Mouse (Mus musculus) small intestine, adult 2 months (tissue): ENCODE results near the gene Cyp2d40. TPM values are rescaled to one million over a fixed set of nuclear protein-coding genes. Genes with fewer than 3 reads are reported as not detected.
"Not testable (repeated sequence)": the region's sequence is repeated elsewhere in the genome, so short reads cannot be mapped to it uniquely, and the experiment has no call there.

ENCODE experiments used
- H3K27ac ChIP-seq: fragments of 200-500 bp; 2 replicates; pipeline ENCODE4 v1.5.1; 2012; ENCODE audit warnings: low read depth, low read length, control low read depth, inconsistent platforms; ENCODE audit not compliant: insufficient read depth
- H3K27me3 ChIP-seq: fragments of 200-500 bp; 2 replicates; pipeline ENCODE4 v1.6.1; 2012; ENCODE audit warnings: mild to moderate bottlenecking, moderate library complexity, low read length, inconsistent platforms; ENCODE audit not compliant: control insufficient read depth, insufficient read depth
- H3K36me3 ChIP-seq: fragments of 200-500 bp; 2 replicates; pipeline ENCODE4 v1.6.1; 2012; ENCODE audit warnings: mild to moderate bottlenecking, low read length, control low read depth, inconsistent platforms; ENCODE audit not compliant: control insufficient read depth, insufficient read depth
- H3K4me1 ChIP-seq: fragments of 200-500 bp; 2 replicates; pipeline ENCODE4 v1.6.1; 2012; ENCODE audit warnings: low read length, inconsistent platforms, mixed read lengths; ENCODE audit not compliant: control insufficient read depth, insufficient read depth, insufficient read length
- H3K4me3 ChIP-seq: fragments of 200-500 bp; 2 replicates; pipeline ENCODE4 v1.5.1; 2012; ENCODE audit warnings: low read depth, mild to moderate bottlenecking, control low read depth, inconsistent platforms, low read length, moderate library complexity
- CTCF ChIP-seq: fragments of 200-500 bp; IDR thresholded peaks from 2 replicates; pipeline ENCODE4 v1.5.1; 2012; ENCODE audit warnings: low read depth, mild to moderate bottlenecking, control low read depth, inconsistent platforms, low read length, moderate library complexity, mixed read lengths; ENCODE audit not compliant: insufficient replicate concordance, insufficient read length; ENCODE audit errors: extremely low read depth
- POLR2A ChIP-seq: fragments of 200-500 bp; IDR thresholded peaks from 2 replicates; pipeline ENCODE4 v1.6.1; 2012; ENCODE audit warnings: low read depth, mild to moderate bottlenecking, control low read depth, inconsistent platforms, low read length, moderate library complexity
- WGBS: fragments of 180-500 bp; shearing (Covaris S2); methylation state at CpG from one replicate; pipeline ENCODE4 v1.1.7; 2018; 5-methylcytosine and 5-hydroxymethylcytosine counted together
- polyA plus RNA-seq: library from polyadenylated mRNA; depleted of rRNA; stranded (reverse); fragments of >200 nt; gene quantifications from 2 replicates; pipeline ENCODE4 v1.2.3, GENCODE M21; 2012

Gene Cyp2d40
- polyA plus RNA-seq, 1 experiment = not detected

- Histone ChIP-seq H3K4me1 (peaks cover 23% of the 10 kb centered on the region), H3K27me3 (no peaks in the 10 kb centered on the region), H3K4me3 (peak within 1 kb of the TSS; percentile 65), H3K27ac (peak within 1 kb of the TSS; percentile 94), H3K36me3 (peaks cover 10% of the 10 kb centered on the region)
- WGBS = 47% methylated on average over 5 of the region's 5 CpGs
- TF ChIP-seq POLR2A (no peak), CTCF (no peak)
Measured at GRCm38 (mm10) chr15:82794277-82794676, 30.3 kb upstream of the Cyp2d40 start, which contains the start of gene Cyp2d26. TSS of gene Cyp2d26 (minus strand) at chr15:82794294.

GRCm38 (mm10) chr15:82793868-82794267 lies 29.9 kb upstream of the Cyp2d40 start:
- peak overlapping the region; percentile 93 for H3K27ac ChIP-seq
- no peaks in the 10 kb centered on the region for H3K27me3 ChIP-seq
- H3K4me3 ChIP-seq = peak overlapping the region; percentile 65
- peaks cover 10% of the 10 kb centered on the region for H3K36me3 ChIP-seq
- WGBS = 24% methylated on average over 6 of the region's 6 CpGs
- H3K4me1 ChIP-seq = peaks cover 23% of the 10 kb centered on the region
- TF ChIP-seq CTCF (no peak), POLR2A (no peak)

- 19% methylated on average over 1 of the region's 1 CpGs for WGBS
- TF ChIP-seq POLR2A = no peak
- no peak for TF ChIP-seq CTCF
- Histone ChIP-seq H3K4me3 (peak overlapping the region; percentile 65), H3K36me3 (peaks cover 10% of the 10 kb centered on the region), H3K27me3 (no peaks in the 10 kb centered on the region), H3K4me1 (peaks cover 23% of the 10 kb centered on the region), H3K27ac (peak overlapping the region; percentile 93)
Measured at GRCm38 (mm10) chr15:82793454-82793853, 29.5 kb upstream of the Cyp2d40 start.

DNA sequence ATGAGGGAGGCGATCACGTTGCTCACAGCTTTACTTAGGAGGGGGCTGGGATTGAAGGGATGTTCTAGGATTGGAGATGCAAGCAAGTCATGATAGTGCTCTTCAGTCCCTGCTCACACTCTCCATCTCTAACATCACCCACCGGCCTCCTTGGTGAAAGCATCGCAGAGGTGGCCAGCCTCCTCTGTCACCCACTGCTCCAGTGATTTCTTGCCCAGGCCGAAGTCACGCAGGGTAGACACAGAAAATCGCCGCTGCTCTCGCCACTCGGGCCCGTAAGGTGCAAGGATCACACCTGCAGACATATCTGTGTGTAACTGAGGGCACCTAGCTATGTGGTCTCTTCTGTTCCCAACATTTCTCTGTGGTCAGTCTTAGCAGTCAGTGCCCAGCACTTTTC lies 28.6 kb upstream of the Cyp2d40 start:
- WGBS = 95% methylated on average over 11 of the region's 11 CpGs
- Histone ChIP-seq H3K4me3 (peak overlapping the region; percentile 52; the same call in 1 of the 2 replicates), H3K4me1 (peaks cover 23% of the 10 kb centered on the region), H3K27ac (no peak overlapping the region), H3K36me3 (peaks cover 10% of the 10 kb centered on the region), H3K27me3 (no peaks in the 10 kb centered on the region)
- TF ChIP-seq CTCF = no peak
- TF ChIP-seq POLR2A = no peak

GRCm38 (mm10) chr15:82784581-82784980 lies 20.6 kb upstream of the Cyp2d40 start:
- 80% methylated on average over 1 of the region's 1 CpGs for WGBS
- no peaks in the 10 kb centered on the region for H3K27me3 ChIP-seq
- no peaks in the 10 kb centered on the region for H3K4me1 ChIP-seq
- no peak overlapping the region for H3K27ac ChIP-seq
- no peak for TF ChIP-seq POLR2A
- TF ChIP-seq CTCF = no peak
- H3K36me3 ChIP-seq = no peaks in the 10 kb centered on the region
- no peak overlapping the region for H3K4me3 ChIP-seq

GRCm38 (mm10) chr15:82783800-82784199 lies 19.8 kb upstream of the Cyp2d40 start:
- TF ChIP-seq CTCF (no peak), POLR2A (no peak)
- H3K4me1 ChIP-seq = no peaks in the 10 kb centered on the region
- no peaks in the 10 kb centered on the region for H3K27me3 ChIP-seq
- H3K4me3 ChIP-seq = no peak overlapping the region
- no peak overlapping the region for H3K27ac ChIP-seq
- H3K36me3 ChIP-seq = no peaks in the 10 kb centered on the region
- WGBS = 85% methylated on average over 1 of the region's 1 CpGs

- WGBS = 90% methylated on average over 5 of the region's 5 CpGs
- H3K4me3 ChIP-seq, H3K27ac ChIP-seq, H3K4me1 ChIP-seq, H3K27me3 ChIP-seq, H3K36me3 ChIP-seq: not testable (repeated sequence)
Measured at GRCm38 (mm10) chr15:82777856-82778255, 13.9 kb upstream of the Cyp2d40 start.

DNA sequence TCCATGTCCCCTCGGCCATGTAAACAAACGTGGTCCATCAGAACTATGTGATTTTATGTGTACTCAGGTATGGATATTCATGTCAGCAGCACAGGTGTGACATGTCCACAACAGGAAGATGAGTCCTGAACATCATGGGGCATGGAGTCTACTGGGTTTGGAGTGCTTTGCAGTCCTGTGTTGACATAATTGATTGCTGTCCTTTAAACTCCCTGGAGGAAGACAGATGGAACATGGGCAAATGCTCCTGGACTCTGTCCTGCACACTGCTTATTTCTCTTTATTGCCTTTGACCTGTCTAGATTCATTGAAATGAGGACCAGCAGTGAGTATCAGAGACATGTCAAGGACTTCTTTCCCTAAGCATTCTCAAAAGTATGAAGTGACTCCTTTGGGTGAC lies 2.0 kb upstream of the Cyp2d40 start:
- Histone ChIP-seq H3K27me3 (no peaks in the 10 kb centered on the region), H3K27ac (no peak overlapping the region), H3K4me3 (no peak overlapping the region), H3K36me3 (no peaks in the 10 kb centered on the region), H3K4me1 (no peaks in the 10 kb centered on the region)
- WGBS = 83% methylated on average over 2 of the region's 2 CpGs
- TF ChIP-seq CTCF = no peak
- no peak for TF ChIP-seq POLR2A
